Mouse (Mus musculus) liver, postnatal 0 days (tissue): ENCODE measurements around the gene Vmn2r116. TPM values are rescaled to one million over a fixed set of nuclear protein-coding genes. Genes with fewer than 3 reads are reported as not detected.
"Not testable (repeated sequence)": the region's sequence is repeated elsewhere in the genome, so short reads cannot be mapped to it uniquely, and the experiment has no call there.

Experiments
- ATAC-seq: fragments of 200-750 bp; cut with Nextera tagmentation; 2 replicates; pipeline ENCODE4 v1.8.0; 2017; ENCODE audit warnings: mild to moderate bottlenecking, moderate library complexity
- DNase-seq: peaks from one replicate; pipeline ENCODE4 v3.0.0-alpha.2; 2016
- H3K27ac ChIP-seq: fragments of 300-500 bp; sonication (generic); 2 replicates; pipeline ENCODE4 v1.5.1; 2014; ENCODE audit warnings: antibody characterized with exemption, moderate library complexity, mild to moderate bottlenecking, low read depth
- H3K27me3 ChIP-seq: fragments of 300-500 bp; sonication (generic); 2 replicates; pipeline ENCODE4 v1.6.1; 2014; ENCODE audit warnings: low read length, control low read depth, mixed read lengths; ENCODE audit not compliant: insufficient read depth
- H3K36me3 ChIP-seq: fragments of 300-500 bp; sonication (generic); replicated peaks from 2 replicates; pipeline ENCODE4 v1.6.1; 2014; ENCODE audit warnings: mild to moderate bottlenecking, control low read depth, low read length, moderate library complexity, mixed read lengths; ENCODE audit not compliant: insufficient read depth
- H3K4me1 ChIP-seq: fragments of 300-500 bp; sonication (generic); 2 replicates; pipeline ENCODE4 v1.6.1; 2014; ENCODE audit warnings: antibody characterized with exemption, mild to moderate bottlenecking, control low read depth; ENCODE audit not compliant: insufficient read depth
- H3K4me2 ChIP-seq: fragments of 300-500 bp; sonication (generic); 2 replicates; pipeline ENCODE4 v1.6.1; 2014; ENCODE audit warnings: low read depth, mild to moderate bottlenecking, low read length, moderate library complexity, mixed read lengths
- H3K4me3 ChIP-seq: fragments of 300-500 bp; sonication (generic); 2 replicates; pipeline ENCODE4 v1.5.1; 2014; ENCODE audit warnings: low read depth, low read length
- H3K9ac ChIP-seq: fragments of 300-500 bp; sonication (generic); replicated peaks from 2 replicates; pipeline ENCODE4 v1.6.1; 2014; ENCODE audit warnings: mild to moderate bottlenecking, moderate library complexity
- H3K9me3 ChIP-seq: fragments of 300-500 bp; sonication (generic); 2 replicates; pipeline ENCODE4 v1.6.1; 2016; ENCODE audit warnings: mild to moderate bottlenecking, control low read depth, low read length, mixed read lengths
- CTCF ChIP-seq: sonication (generic); IDR thresholded peaks from 2 replicates; pipeline ENCODE4 v1.5.1; 2016; ENCODE audit warnings: antibody characterized with exemption, low read depth
- EP300 ChIP-seq: IDR thresholded peaks from 2 replicates; pipeline ENCODE4 v1.6.1; 2016; ENCODE audit warnings: antibody characterized with exemption, low read depth, mild to moderate bottlenecking
- WGBS: fragments of 180-500 bp; shearing (Covaris S2); extraction: QIAGEN DNeasy Blood & Tissue Kit; methylation state at CpG from one replicate; pipeline ENCODE4 v1.1.7; 2014; ENCODE audit not compliant: insufficient replicate concordance; 5-methylcytosine and 5-hydroxymethylcytosine counted together
- polyA plus RNA-seq: library from polyadenylated mRNA; unstranded; fragments of >200 nt; fragmentation: Nextera tagmentation; extraction: Ambion mirVana; gene quantifications from 2 replicates; pipeline ENCODE4 v1.2.1, GENCODE M21; 2015

Vmn2r116 gene
- polyA plus RNA-seq = not detected in 2 replicates

DNA sequence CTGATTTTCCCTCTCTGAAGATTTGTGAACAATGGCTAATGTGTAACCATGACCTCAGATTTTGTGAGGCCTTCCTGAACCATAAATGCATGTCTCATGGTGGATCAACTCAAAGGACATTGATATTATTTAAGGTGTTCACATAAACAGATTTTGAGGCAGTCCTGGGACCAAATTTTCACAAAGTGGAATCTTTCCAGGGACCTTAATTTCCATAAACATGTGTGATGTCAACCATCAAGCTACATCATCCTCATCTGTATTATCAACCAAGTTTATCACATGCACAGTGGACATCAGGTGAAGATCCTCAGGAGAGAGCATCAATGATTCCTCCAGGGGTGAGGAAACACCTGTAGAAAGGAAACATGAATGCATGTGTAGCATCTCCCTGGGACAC is at the start of gene Vmn2r116:
TSS of gene Vmn2r116 (plus strand) at position 301 of the 400 bp plus-strand sequence.
- H3K27ac ChIP-seq, DNase-seq, H3K4me3 ChIP-seq, H3K9me3 ChIP-seq, H3K36me3 ChIP-seq, ATAC-seq, H3K27me3 ChIP-seq, H3K9ac ChIP-seq, H3K4me2 ChIP-seq, H3K4me1 ChIP-seq: not testable (repeated sequence)

DNA sequence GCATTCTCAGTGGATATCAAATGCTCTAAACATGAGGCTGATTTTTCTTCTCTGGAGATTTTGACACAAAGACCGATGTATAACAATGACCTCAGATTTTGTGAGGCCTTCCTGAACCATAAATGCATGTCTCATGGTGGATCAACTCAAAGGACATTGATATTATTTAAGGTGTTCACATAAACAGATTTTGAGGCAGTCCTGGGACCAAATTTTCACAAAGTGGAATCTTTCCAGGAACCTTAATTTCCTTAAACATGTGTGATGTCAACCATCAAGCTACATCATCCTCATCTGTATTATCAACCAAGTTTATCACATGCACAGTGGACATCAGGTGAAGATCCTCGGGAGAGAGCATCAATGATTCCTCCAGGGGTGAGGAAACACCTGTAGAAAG is 41.0 kb upstream of the Vmn2r116 start, which contains the start of gene Vmn2r115:
TSS of gene Vmn2r115 (plus strand) at position 301 of the 400 bp plus-strand sequence.
- not testable (repeated sequence) for H3K9ac ChIP-seq, H3K4me2 ChIP-seq, H3K4me1 ChIP-seq, H3K36me3 ChIP-seq, H3K9me3 ChIP-seq, H3K4me3 ChIP-seq, H3K27me3 ChIP-seq, ATAC-seq, DNase-seq, H3K27ac ChIP-seq
- WGBS = 35% methylated on average over 2 of the region's 2 CpGs

DNA sequence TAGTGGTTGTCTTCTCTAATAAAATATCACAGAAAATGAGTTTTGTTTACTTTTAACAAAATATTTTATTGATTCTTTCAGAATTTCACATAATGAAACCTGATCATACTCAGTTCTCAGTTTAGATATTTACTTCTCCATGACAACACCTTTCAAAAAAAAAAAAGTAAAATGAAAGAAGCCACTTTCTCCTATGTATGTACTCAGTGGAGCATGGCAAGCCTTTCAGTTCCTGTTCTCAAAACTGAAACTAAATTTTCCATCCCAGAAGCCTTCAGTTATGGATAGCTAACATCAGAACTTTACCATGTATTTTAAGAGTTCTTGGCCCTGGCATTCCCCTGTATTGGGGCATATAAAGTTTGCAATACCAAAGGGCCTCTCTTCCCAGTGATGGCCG is 32.8 kb upstream of the Vmn2r116 start:
- Histone ChIP-seq H3K4me2 (no peak overlapping the region), H3K4me1 (no peaks in the 10 kb centered on the region), H3K4me3 (no peak overlapping the region), H3K9ac (no peak overlapping the region), H3K9me3 (no peaks in the 10 kb centered on the region), H3K27me3 (no peaks in the 10 kb centered on the region), H3K27ac (no peak overlapping the region), H3K36me3 (no peaks in the 10 kb centered on the region)
- ATAC-seq = no peak
- 89% methylated on average over 1 of the region's 1 CpGs for WGBS
- TF ChIP-seq EP300 = no peak
- TF ChIP-seq CTCF = no peak
- DNase-seq = no peak

DNA sequence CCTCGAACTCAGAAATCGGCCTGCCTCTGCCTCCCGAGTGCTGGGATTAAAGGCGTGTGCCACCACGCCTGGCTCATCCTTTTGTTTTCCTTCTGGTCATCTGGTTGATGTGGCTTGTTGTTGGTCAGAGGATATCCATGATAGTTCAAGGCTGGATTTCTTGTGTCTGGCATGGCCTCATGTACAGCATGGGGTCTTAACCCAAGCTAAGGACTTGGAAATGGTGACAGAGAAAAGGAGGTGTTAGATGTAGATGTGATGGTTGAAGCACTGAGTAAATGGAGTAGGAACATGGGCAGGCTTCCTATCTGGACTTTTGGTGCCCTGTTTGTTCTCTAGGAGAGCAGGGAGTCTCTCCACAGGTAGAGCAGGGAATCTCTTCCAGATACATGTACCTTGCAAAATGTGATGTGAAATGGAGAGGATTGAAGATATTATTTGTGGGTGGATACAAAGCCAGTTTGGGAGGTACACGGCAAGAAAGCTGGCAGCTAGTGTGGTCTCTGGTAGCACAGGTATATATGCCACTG is 48.8 kb downstream of the Vmn2r116 start:
- Histone ChIP-seq H3K4me3 (no peak overlapping the region), H3K4me2 (no peak overlapping the region), H3K9me3 (no peaks in the 10 kb centered on the region), H3K27me3 (no peaks in the 10 kb centered on the region), H3K27ac (no peak overlapping the region), H3K9ac (no peak overlapping the region), H3K4me1 (no peaks in the 10 kb centered on the region), H3K36me3 (no peaks in the 10 kb centered on the region)
- no peak for ATAC-seq
- no peak for DNase-seq
- WGBS = 70% methylated on average over 6 of the region's 6 CpGs
- TF ChIP-seq CTCF = no peak
- TF ChIP-seq EP300 = no peak

Other genes starting within 250 kb of the Vmn2r116 start
- gene Zfp40, start 191.4 kb upstream of the Vmn2r116 start, polyA plus RNA-seq = 1.4 and 2.0 TPM in 2 replicates
- not detected in 2 replicates for gene Vmn2r114, start 72.1 kb upstream of the Vmn2r116 start, polyA plus RNA-seq
- not detected in 2 replicates for gene Vmn2r115, start 40.9 kb upstream of the Vmn2r116 start, polyA plus RNA-seq
- gene Vmn2r117, start 95.1 kb downstream of the Vmn2r116 start, polyA plus RNA-seq = not detected in 2 replicates
- gene Zfp213, start 179.6 kb downstream of the Vmn2r116 start, polyA plus RNA-seq = 5.2 and 5.5 TPM in 2 replicates
- gene Zfp13, start 214.9 kb downstream of the Vmn2r116 start, polyA plus RNA-seq = 1.1 and 1.4 TPM in 2 replicates
- not detected in 2 replicates for gene Zscan10, start 216.3 kb downstream of the Vmn2r116 start, polyA plus RNA-seq